Mouse (Mus musculus): ENCODE data around the gene Alox12b. TPM values are rescaled to one million over a fixed set of nuclear protein-coding genes. Genes with fewer than 3 reads are reported as not detected.

Alox12b gene
- 10 to 100 TPM in 1 of 2 experiments, 1 to 10 TPM in 1; 8.7 to 12.2 TPM for total RNA-seq (2021)
- long read RNA-seq, experiment 1, partial matches to known transcripts: 6 of 10 reads
- long read RNA-seq, experiment 1, other reads (novel, unspliced or antisense): 1 of 10 reads
- long read RNA-seq, experiment 2, partial matches to known transcripts: 7 of 9 reads
- long read RNA-seq, experiment 2, other reads (novel, unspliced or antisense): 0 of 9 reads

GRCm38 (mm10) chr11:69156800-69157199, at the start of gene Alox12b:
Alox12b (plus strand) TSS chr11:69156989.
- TF ChIP-seq CTCF (conservative IDR thresholded peaks at IDR 0.05): no peak
- H3K27ac ChIP-seq: no peak within 1 kb of the TSS
- H3K4me3 ChIP-seq: peak within 1 kb of the TSS; percentile 26
- DNase-seq (ENCODE audit: low spot score in 2 of 2): no peak

GRCm38 (mm10) chr11:69107676-69108075, 49.1 kb upstream of the Alox12b start:
- TF ChIP-seq CTCF (conservative IDR thresholded peaks at IDR 0.05): no peak
- no peak for DNase-seq (ENCODE audit: low spot score in 2 of 2)
- no peak overlapping the region for H3K27ac ChIP-seq
- H3K4me3 ChIP-seq: no peak overlapping the region

GRCm38 (mm10) chr11:69108223-69108622, 48.6 kb upstream of the Alox12b start:
- DNase-seq (ENCODE audit: low spot score in 2 of 2): no peak
- H3K27ac ChIP-seq: no peak overlapping the region
- TF ChIP-seq CTCF (conservative IDR thresholded peaks at IDR 0.05): no peak
- no peak overlapping the region for H3K4me3 ChIP-seq

DNA sequence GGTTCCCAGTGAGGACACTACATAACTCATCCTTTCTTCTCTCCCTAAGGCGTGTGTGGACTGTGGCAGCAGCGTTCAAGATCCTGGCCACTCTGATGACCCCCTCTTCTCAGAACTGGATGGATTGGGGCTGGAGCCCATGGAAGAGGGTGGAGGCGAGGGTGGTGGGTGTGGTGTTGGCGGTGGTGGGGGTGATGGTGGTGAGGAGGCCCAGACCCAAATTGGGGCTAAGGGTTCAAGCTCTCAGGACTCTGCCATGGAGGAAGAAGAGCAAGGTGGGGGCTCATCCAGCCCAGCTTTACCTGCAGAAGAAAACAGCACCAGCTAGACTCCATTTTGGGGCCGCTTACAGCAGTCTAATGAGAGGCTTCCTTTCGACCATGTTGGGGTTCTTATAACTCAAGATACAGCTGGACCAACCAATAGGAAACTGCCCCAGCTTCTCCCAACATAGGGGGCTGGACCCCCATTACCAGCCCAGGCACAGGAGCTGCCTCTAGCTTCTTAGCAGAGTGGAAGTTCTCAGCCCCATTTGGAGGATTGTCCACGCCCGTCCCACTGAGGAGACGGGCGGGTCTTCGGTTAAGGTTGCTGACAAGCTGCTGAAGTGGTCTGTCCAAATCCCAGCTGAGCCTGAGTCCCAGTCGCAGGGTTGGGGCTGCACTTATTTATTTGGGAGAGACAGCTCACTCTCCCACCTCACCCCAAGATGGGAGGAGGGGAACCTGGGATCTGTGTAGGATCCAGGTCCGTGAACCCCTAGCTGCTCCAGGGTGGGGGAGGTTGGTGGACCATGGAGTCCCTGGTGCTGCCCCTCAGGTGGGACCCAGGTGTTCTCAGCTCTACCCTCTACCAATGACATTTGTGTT, 47.5 kb upstream of the Alox12b start:
- TF ChIP-seq CTCF (conservative IDR thresholded peaks at IDR 0.05): no peak
- H3K4me3 ChIP-seq: no peak overlapping the region
- no peak for DNase-seq (ENCODE audit: low spot score in 2 of 2)
- H3K27ac ChIP-seq: no peak overlapping the region

- peak overlapping the region; percentile 44; the same call in 1 of the 2 replicates for H3K27ac ChIP-seq
- no peak for TF ChIP-seq CTCF (conservative IDR thresholded peaks at IDR 0.05)
- H3K4me3 ChIP-seq: peak overlapping the region; percentile 60
- peak; percentile 89 to 97 for DNase-seq (ENCODE audit: low spot score in 2 of 2)
Observed at GRCm38 (mm10) chr11:69110319-69111046, 46.3 kb upstream of the Alox12b start.

- no peak for DNase-seq (ENCODE audit: low spot score in 2 of 2)
- TF ChIP-seq CTCF (conservative IDR thresholded peaks at IDR 0.05): no peak
- Histone ChIP-seq H3K27ac (peak overlapping the region; percentile 44; the same call in 1 of the 2 replicates), H3K4me3 (peak overlapping the region; percentile 60)
Observed at GRCm38 (mm10) chr11:69111051-69111810, 45.6 kb upstream of the Alox12b start.

- no peak for DNase-seq (ENCODE audit: low spot score in 2 of 2)
- TF ChIP-seq CTCF (conservative IDR thresholded peaks at IDR 0.05): no peak
- H3K4me3 ChIP-seq: no peak overlapping the region; the same call in 1 of the 2 replicates
- peak overlapping the region; percentile 55; the same call in 1 of the 2 replicates for H3K27ac ChIP-seq
Observed at GRCm38 (mm10) chr11:69111865-69112264, 44.9 kb upstream of the Alox12b start.

GRCm38 (mm10) chr11:69114018-69114417, 42.8 kb upstream of the Alox12b start:
- Histone ChIP-seq H3K27ac (no peak overlapping the region), H3K4me3 (no peak overlapping the region)
- DNase-seq (ENCODE audit: low spot score in 2 of 2): no peak
- TF ChIP-seq CTCF (conservative IDR thresholded peaks at IDR 0.05): no peak

DNA sequence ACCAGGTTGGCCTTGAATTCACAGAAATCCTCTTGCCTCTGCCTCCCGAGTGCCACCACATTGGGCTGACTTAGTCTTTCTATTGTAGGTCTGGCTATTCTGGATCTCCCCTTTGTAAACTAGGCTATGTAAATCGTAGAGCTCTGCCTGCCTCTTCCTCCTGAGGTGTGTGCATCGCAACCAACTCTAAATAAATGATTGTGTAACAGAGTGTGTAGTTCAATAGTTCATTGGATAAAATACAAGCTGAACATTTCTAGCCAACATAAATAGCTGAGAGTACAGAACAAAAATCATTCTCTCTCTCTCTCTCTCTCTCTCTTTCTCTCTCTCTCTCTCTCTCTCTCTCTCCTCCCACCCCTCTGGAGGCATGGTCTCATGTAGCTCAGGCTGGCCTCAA, 42.2 kb upstream of the Alox12b start:
- no peak for DNase-seq (ENCODE audit: low spot score in 2 of 2)
- no peak for TF ChIP-seq CTCF (conservative IDR thresholded peaks at IDR 0.05)
- no peak overlapping the region for H3K4me3 ChIP-seq
- no peak overlapping the region for H3K27ac ChIP-seq

- H3K27ac ChIP-seq: no peak overlapping the region; the same call in 1 of the 2 replicates
- no peak for TF ChIP-seq CTCF (conservative IDR thresholded peaks at IDR 0.05)
- H3K4me3 ChIP-seq: no peak overlapping the region
- DNase-seq (ENCODE audit: low spot score in 2 of 2): no peak
Observed at GRCm38 (mm10) chr11:69116843-69117242, 39.9 kb upstream of the Alox12b start.

GRCm38 (mm10) chr11:69117737-69118695, 38.8 kb upstream of the Alox12b start:
- TF ChIP-seq CTCF (conservative IDR thresholded peaks at IDR 0.05): no peak
- Histone ChIP-seq H3K27ac (peak overlapping the region; percentile 88), H3K4me3 (peak overlapping the region; percentile 78)
- DNase-seq (ENCODE audit: low spot score in 2 of 2): no peak

Measured in layer of hippocampus, adult 2 months (tissue).